Mouse (Mus musculus) MEL (cell line): ENCODE results near the gene Wipf3. TPM values are rescaled to one million over a fixed set of nuclear protein-coding genes. Genes with fewer than 3 reads are reported as not detected.

ENCODE experiments used
- DNase-seq: peaks from one replicate; pipeline ENCODE4 v3.0.0; 2011; ENCODE audit warnings: low read depth, low spot score
- H3K27ac ChIP-seq: 2 replicates; pipeline ENCODE4 v1.5.1; 2012; ENCODE audit warnings: low read depth, mild to moderate bottlenecking, control low read depth, low read length, moderate library complexity; ENCODE audit not compliant: control insufficient read depth
- H3K27me3 ChIP-seq, 2 experiments: fragments of 150-350 bp in 1 of 2; sonication (generic) in 1 of 2; 2 replicates each; pipeline ENCODE4 v1.6.1; 2012; ENCODE audit warnings: low read length in 2 of 2, mild to moderate bottlenecking in 2 of 2, improper control_type of control experiment in 1 of 2, moderate library complexity in 1 of 2; ENCODE audit not compliant: insufficient read depth in 2 of 2, control insufficient read depth in 1 of 2
- H3K36me3 ChIP-seq, 2 experiments: 2 replicates each; pipeline ENCODE4 v1.6.1; 2012 to 2014; ENCODE audit warnings: low read length in 2 of 2, improper control_type of control experiment in 1 of 2, inconsistent platforms in 1 of 2, mild to moderate bottlenecking in 1 of 2; ENCODE audit not compliant: insufficient read depth in 2 of 2, control insufficient read depth in 1 of 2
- H3K4me1 ChIP-seq, 2 experiments: fragments of 150-350 bp in 1 of 2; sonication (generic) in 1 of 2; 2 replicates each; pipeline ENCODE4 v1.6.1; 2012; ENCODE audit warnings: low read length in 2 of 2, improper control_type of control experiment in 1 of 2, mild to moderate bottlenecking in 1 of 2; ENCODE audit not compliant: insufficient read depth in 2 of 2, control insufficient read depth in 1 of 2
- H3K4me3 ChIP-seq, 2 experiments: fragments of 150-350 bp in 1 of 2; sonication (generic) in 1 of 2; 2 replicates each; pipeline ENCODE4 v1.5.1; 2012; ENCODE audit warnings: low read depth in 2 of 2, low read length in 2 of 2, mild to moderate bottlenecking in 2 of 2, moderate library complexity in 2 of 2, control low read depth in 1 of 2, improper control_type of control experiment in 1 of 2; ENCODE audit not compliant: control insufficient read depth in 1 of 2, insufficient read depth in 1 of 2
- H3K79me2 ChIP-seq: 2 replicates; pipeline ENCODE4 v1.6.1; 2012; ENCODE audit warnings: mild to moderate bottlenecking, low read length, moderate library complexity; ENCODE audit not compliant: control insufficient read depth, poor library complexity, insufficient read depth
- H3K9ac ChIP-seq: 2 replicates; pipeline ENCODE4 v1.6.1; 2012; ENCODE audit warnings: low read depth, mild to moderate bottlenecking, control low read depth, low read length, moderate library complexity; ENCODE audit not compliant: control insufficient read depth, poor library complexity, severe bottlenecking
- H3K9me3 ChIP-seq: fragments of 150-350 bp; sonication (generic); replicated peaks from 2 replicates; pipeline ENCODE4 v1.6.1; 2012; ENCODE audit warnings: mild to moderate bottlenecking, low read length, improper control_type of control experiment, moderate library complexity; ENCODE audit not compliant: insufficient read depth
- CHD2 ChIP-seq: IDR thresholded peaks from 2 replicates; pipeline ENCODE4 v1.6.1; 2011; ENCODE audit warnings: low read length, improper control_type of control experiment
- CTCF ChIP-seq, 3 experiments: IDR thresholded peaks in 2 of 3; conservative IDR thresholded peaks in 1 of 3; 2 replicates each; pipeline ENCODE4 v1.5.1; 2011 to 2012; ENCODE audit warnings: low read length in 3 of 3, low read depth in 2 of 3, mild to moderate bottlenecking in 2 of 3, improper control_type of control experiment in 1 of 3, inconsistent platforms in 1 of 3, mixed read lengths in 1 of 3, moderate library complexity in 1 of 3; ENCODE audit not compliant: control insufficient read depth in 1 of 3, insufficient read depth in 1 of 3, poor library complexity in 1 of 3, severe bottlenecking in 1 of 3
- E2F4 ChIP-seq: IDR thresholded peaks from 2 replicates; pipeline ENCODE4 v1.6.1; 2011; ENCODE audit warnings: low read depth, low read length, improper control_type of control experiment, borderline replicate concordance
- EP300 ChIP-seq, 2 experiments: IDR thresholded peaks; 2 replicates each; pipeline ENCODE4 v1.6.1; 2011; ENCODE audit warnings: improper control_type of control experiment in 2 of 2, low read length in 2 of 2, low read depth in 1 of 2, mild to moderate bottlenecking in 1 of 2
- GABPA ChIP-seq: IDR thresholded peaks from 2 replicates; pipeline ENCODE4 v1.6.1; 2012; ENCODE audit warnings: low read depth, mild to moderate bottlenecking, inconsistent platforms, low read length, improper control_type of control experiment, moderate library complexity
- GATA1 ChIP-seq: IDR thresholded peaks from 2 replicates; pipeline ENCODE4 v1.6.1; 2011; ENCODE audit warnings: low read depth, low read length, improper control_type of control experiment
- HCFC1 ChIP-seq: IDR thresholded peaks from 2 replicates; pipeline ENCODE4 v1.6.1; 2012; ENCODE audit warnings: low read depth, mild to moderate bottlenecking, inconsistent platforms, low read length, improper control_type of control experiment, moderate library complexity
- JUND ChIP-seq: IDR thresholded peaks from 2 replicates; pipeline ENCODE4 v1.6.1; 2011; ENCODE audit warnings: low read depth, mild to moderate bottlenecking, improper control_type of control experiment, low read length
- MAFK ChIP-seq: IDR thresholded peaks from 2 replicates; pipeline ENCODE4 v1.6.1; 2011; ENCODE audit warnings: low read depth, mild to moderate bottlenecking, low read length, improper control_type of control experiment, borderline replicate concordance
- MAZ ChIP-seq: IDR thresholded peaks from 2 replicates; pipeline ENCODE4 v1.6.1; 2012; ENCODE audit warnings: low read depth, mild to moderate bottlenecking, inconsistent platforms, low read length, improper control_type of control experiment
- MEF2A ChIP-seq: IDR thresholded peaks from 2 replicates; pipeline ENCODE4 v1.6.1; 2014; ENCODE audit warnings: low read depth, mild to moderate bottlenecking, inconsistent platforms, low read length, improper control_type of control experiment; ENCODE audit not compliant: poor library complexity, insufficient replicate concordance, severe bottlenecking; ENCODE audit errors: extremely low read depth
- MYB ChIP-seq: IDR thresholded peaks from 2 replicates; pipeline ENCODE4 v1.6.1; 2011; ENCODE audit warnings: mild to moderate bottlenecking, low read depth, low read length, improper control_type of control experiment
- MYC ChIP-seq: IDR thresholded peaks from 2 replicates; pipeline ENCODE4 v1.6.1; 2011; ENCODE audit warnings: low read depth, mild to moderate bottlenecking, low read length, improper control_type of control experiment, moderate library complexity
- NRF1 ChIP-seq: IDR thresholded peaks from 2 replicates; pipeline ENCODE4 v1.6.1; 2014; ENCODE audit warnings: low read depth, mild to moderate bottlenecking, inconsistent platforms, low read length, improper control_type of control experiment, moderate library complexity; ENCODE audit not compliant: poor library complexity, insufficient read depth, severe bottlenecking
- POLR2A ChIP-seq, 2 experiments: IDR thresholded peaks; 2 replicates each; pipeline ENCODE4 v1.6.1; 2011 to 2012; ENCODE audit warnings: low read length in 2 of 2, mild to moderate bottlenecking in 2 of 2, control low read depth in 1 of 2, improper control_type of control experiment in 1 of 2, low read depth in 1 of 2, moderate library complexity in 1 of 2; ENCODE audit not compliant: control insufficient read depth in 1 of 2, insufficient read depth in 1 of 2, poor library complexity in 1 of 2
- POLR2AphosphoS2 ChIP-seq: IDR thresholded peaks from 2 replicates; pipeline ENCODE4 v1.6.1; 2011; ENCODE audit warnings: low read length, improper control_type of control experiment
- POLR2AphosphoS5 ChIP-seq: IDR thresholded peaks from 2 replicates; pipeline ENCODE4 v1.6.1; 2012; ENCODE audit warnings: low read depth, borderline replicate concordance, mild to moderate bottlenecking, inconsistent platforms, low read length, moderate library complexity, mixed read lengths
- RAD21 ChIP-seq: IDR thresholded peaks from 2 replicates; pipeline ENCODE4 v1.6.1; 2011; ENCODE audit warnings: mild to moderate bottlenecking, low read depth, low read length, improper control_type of control experiment
- RCOR1 ChIP-seq: IDR thresholded peaks from 2 replicates; pipeline ENCODE4 v1.6.1; 2012; ENCODE audit warnings: low read depth, mild to moderate bottlenecking, inconsistent platforms, low read length, improper control_type of control experiment
- SIN3A ChIP-seq: IDR thresholded peaks from 2 replicates; pipeline ENCODE4 v1.6.1; 2012; ENCODE audit warnings: low read length, improper control_type of control experiment, inconsistent platforms
- SMC3 ChIP-seq: IDR thresholded peaks from 2 replicates; pipeline ENCODE4 v1.6.1; 2011; ENCODE audit warnings: low read depth, low read length, improper control_type of control experiment
- TBP ChIP-seq: IDR thresholded peaks from 2 replicates; pipeline ENCODE4 v1.8.0; 2011; ENCODE audit warnings: low read depth, low read length, improper control_type of control experiment
- UBTF ChIP-seq: IDR thresholded peaks from 2 replicates; pipeline ENCODE4 v1.6.1; 2012; ENCODE audit warnings: low read depth, mild to moderate bottlenecking, inconsistent platforms, low read length, improper control_type of control experiment, moderate library complexity, borderline replicate concordance; ENCODE audit not compliant: insufficient read depth
- ZC3H11A ChIP-seq: IDR thresholded peaks from 2 replicates; pipeline ENCODE4 v1.6.1; 2012; ENCODE audit warnings: low read depth, mild to moderate bottlenecking, inconsistent platforms, low read length, improper control_type of control experiment
- ZKSCAN1 ChIP-seq: IDR thresholded peaks from 2 replicates; pipeline ENCODE4 v1.6.1; 2012; ENCODE audit warnings: low read depth, mild to moderate bottlenecking, inconsistent platforms, low read length, improper control_type of control experiment, moderate library complexity
- ZNF384 ChIP-seq: IDR thresholded peaks from 2 replicates; pipeline ENCODE4 v1.6.1; 2012; ENCODE audit warnings: low read depth, mild to moderate bottlenecking, inconsistent platforms, low read length, improper control_type of control experiment
- polyA plus RNA-seq, 2 experiments: library from polyadenylated mRNA; stranded (reverse) in 1 of 2; unstranded in 1 of 2; fragments of >175 nt in 1 of 2; fragments of >200 nt in 1 of 2; gene quantifications; 2 replicates each; pipeline versions ENCODE4 v1.2.1 to v1.2.4; 2012; ENCODE audit warnings: low replicate concordance in 2 of 2, low read depth in 1 of 2; ENCODE audit not compliant: insufficient read length in 2 of 2, insufficient read depth in 1 of 2, missing spikeins in 1 of 2
- total RNA-seq: library from RNA; depleted of rRNA; stranded (reverse); fragments of 300-350 nt; gene quantifications from 2 replicates; pipeline ENCODE4 v1.2.3, GENCODE M21; 2012

Gene Wipf3
- total and polyA plus RNA-seq, 3 experiments, result not detected

GRCm38 (mm10) chr6:54406116-54406515 is 23.3 kb upstream of the Wipf3 start:
- Histone ChIP-seq H3K27ac (no peak overlapping the region), H3K4me1 (no peaks in the 10 kb centered on the region), H3K9ac (no peak overlapping the region), H3K4me3 (no peak overlapping the region), H3K36me3 (no peaks in the 10 kb centered on the region), H3K79me2 (no peaks in the 10 kb centered on the region), H3K9me3 (no peaks in the 10 kb centered on the region), H3K27me3 (no peaks in the 10 kb centered on the region)
- no peak for TF ChIP-seq ZNF384
- no peak for TF ChIP-seq RCOR1
- no peak for TF ChIP-seq E2F4
- TF ChIP-seq HCFC1, result no peak
- TF ChIP-seq SMC3, result no peak
- TF ChIP-seq MYB, result no peak
- TF ChIP-seq RAD21, result no peak
- no peak for TF ChIP-seq MEF2A
- no peak for TF ChIP-seq ZKSCAN1
- TF ChIP-seq GATA1, result no peak
- no peak for TF ChIP-seq EP300 (IDR thresholded peaks at IDR 0.05; ENCODE audit: low read depth in 1 of 2, low read length in 2 of 2)
- no peak for DNase-seq

DNA sequence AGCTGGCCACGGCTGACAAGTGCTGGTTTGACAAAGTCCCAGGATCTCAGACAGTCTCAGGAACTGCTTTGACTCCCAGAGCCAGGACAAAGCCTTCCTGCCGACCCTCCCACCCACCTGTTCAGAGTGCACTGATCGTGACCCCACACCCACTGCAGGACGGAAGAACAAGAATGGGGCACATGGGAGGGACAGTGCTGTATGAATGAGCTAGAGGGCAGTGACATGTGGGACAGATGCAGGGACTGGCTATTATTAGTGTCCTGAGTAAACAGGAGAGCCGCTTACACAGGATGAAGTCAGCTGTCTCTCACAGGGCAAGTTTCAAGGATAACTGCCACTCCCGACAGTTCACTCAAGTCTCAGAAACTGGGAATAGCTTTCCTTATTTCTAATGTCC is 20.1 kb upstream of the Wipf3 start:
- H3K9ac ChIP-seq, result no peak overlapping the region
- no peaks in the 10 kb centered on the region for H3K79me2 ChIP-seq
- no peaks in the 10 kb centered on the region for H3K27me3 ChIP-seq
- H3K4me1 ChIP-seq, result no peaks in the 10 kb centered on the region
- H3K27ac ChIP-seq, result no peak overlapping the region
- no peak overlapping the region for H3K4me3 ChIP-seq
- no peaks in the 10 kb centered on the region for H3K9me3 ChIP-seq
- H3K36me3 ChIP-seq, result no peaks in the 10 kb centered on the region
- no peak for DNase-seq
- TF ChIP-seq CHD2 (no peak), HCFC1 (no peak), SIN3A (no peak), RCOR1 (no peak), POLR2A (IDR thresholded peaks at IDR 0.05; ENCODE audit: control insufficient read depth in 1 of 2, insufficient read depth in 1 of 2, low read depth in 1 of 2, low read length in 2 of 2, poor library complexity in 1 of 2) (no peak), JUND (no peak), NRF1 (no peak), UBTF (no peak), TBP (no peak), MYC (no peak), ZC3H11A (no peak), MEF2A (no peak), GABPA (no peak), CTCF (IDR thresholded peaks at IDR 0.05 in 2 of 3, conservative IDR thresholded peaks at IDR 0.05 in 1 of 3; ENCODE audit: control insufficient read depth in 1 of 3, insufficient read depth in 1 of 3, low read depth in 2 of 3, low read length in 3 of 3, poor library complexity in 1 of 3, severe bottlenecking in 1 of 3) (no peak), POLR2AphosphoS2 (no peak), POLR2AphosphoS5 (no peak), MAZ (no peak), MAFK (no peak)
- TF ChIP-seq, all 39 proteins: peak for 0
